Mouse (Mus musculus) lung, adult 18-20 months (tissue): ENCODE results near the gene Krt84.
A peak's percentile ranks its signal among the peaks of the same experiment; 100 is the strongest.
"Not testable (repeated sequence)": the region's sequence is repeated elsewhere in the genome, so short reads cannot be mapped to it uniquely, and the experiment has no call there.

ENCODE experiments used
- DNase-seq, 2 experiments: peaks; one replicate each; pipeline ENCODE4 v3.0.0; 2022; ENCODE audit warnings: mixed read lengths in 2 of 2

The Krt84 gene

GRCm38 (mm10) chr15:101532720-101533119, at the start of gene Krt84:
Gene Krt84, minus strand, starts transcription at chr15:101532820.
- DNase-seq = no peak

DNA sequence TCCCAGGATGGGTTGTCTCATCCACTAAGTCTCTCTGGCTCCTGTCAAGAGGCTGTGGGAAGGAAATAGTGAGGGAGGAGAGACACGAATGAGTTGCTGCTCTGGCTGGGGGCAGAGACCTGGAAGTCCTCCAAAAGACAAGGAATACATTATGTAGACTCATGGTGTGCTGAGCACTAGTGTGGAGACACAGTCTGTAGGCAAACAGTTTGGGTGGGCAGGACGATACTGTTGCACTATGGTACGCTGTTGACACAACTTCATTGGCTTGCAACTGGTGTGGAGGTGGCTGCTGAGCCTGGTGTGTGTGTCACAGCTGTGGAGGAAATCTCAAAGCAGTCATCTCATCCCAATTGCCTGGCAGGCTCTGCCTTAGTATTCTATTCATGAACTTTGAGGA, 49.1 kb upstream of the Krt84 start:
- DNase-seq = no peak

DNA sequence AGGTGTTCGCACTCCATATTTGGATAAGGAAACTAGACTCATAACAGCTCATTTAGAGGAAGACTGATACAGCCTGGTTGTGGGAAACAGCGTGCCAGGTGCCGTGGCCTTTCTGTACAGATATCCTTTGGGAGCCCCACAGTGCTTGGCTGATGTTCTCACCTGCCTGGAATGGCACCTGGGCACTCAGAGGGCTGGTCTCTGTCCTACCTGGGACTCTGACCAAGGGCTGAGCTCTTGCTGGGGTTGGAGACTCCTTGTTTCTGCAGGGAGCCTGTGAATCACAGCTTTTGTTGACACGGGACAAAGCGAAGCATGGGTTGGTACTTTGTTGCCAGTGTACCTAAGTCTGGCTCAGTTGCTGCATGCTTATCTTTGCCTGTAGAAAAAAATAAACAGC, 42.9 kb upstream of the Krt84 start:
- DNase-seq = no peak

GRCm38 (mm10) chr15:101573796-101574345, 41.3 kb upstream of the Krt84 start, which contains the start of gene Krt75:
Gene Krt75, minus strand, starts transcription at chr15:101573904.
- no peak for DNase-seq

GRCm38 (mm10) chr15:101567780-101568179, 35.2 kb upstream of the Krt84 start:
- DNase-seq = peak; percentile 14 to 28

DNA sequence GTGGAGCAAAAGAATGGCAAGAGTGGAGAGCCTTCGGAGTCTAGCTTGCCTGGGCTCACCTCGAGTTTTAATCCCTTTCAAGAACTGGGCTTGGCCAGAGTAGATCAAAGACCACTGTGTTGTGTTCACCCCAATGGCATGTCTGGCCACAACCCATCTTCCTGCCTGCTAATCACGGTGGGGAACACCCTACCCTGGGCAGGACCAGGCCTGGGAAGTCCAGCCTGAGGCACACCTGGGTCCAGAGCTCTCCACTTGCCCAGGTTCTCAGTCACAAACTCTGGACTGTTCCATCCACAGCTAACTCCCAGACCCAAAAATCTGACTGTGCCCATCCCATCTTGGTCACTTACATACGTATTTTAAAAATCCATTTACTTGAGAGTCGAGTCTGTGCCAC, 30.2 kb upstream of the Krt84 start, which contains the start of gene Krt90:
Gene Krt90, minus strand, starts transcription at position 101 of the 400 bp plus-strand sequence.
- DNase-seq = no peak

GRCm38 (mm10) chr15:101558034-101558646, 25.5 kb upstream of the Krt84 start:
- DNase-seq = no peak

DNA sequence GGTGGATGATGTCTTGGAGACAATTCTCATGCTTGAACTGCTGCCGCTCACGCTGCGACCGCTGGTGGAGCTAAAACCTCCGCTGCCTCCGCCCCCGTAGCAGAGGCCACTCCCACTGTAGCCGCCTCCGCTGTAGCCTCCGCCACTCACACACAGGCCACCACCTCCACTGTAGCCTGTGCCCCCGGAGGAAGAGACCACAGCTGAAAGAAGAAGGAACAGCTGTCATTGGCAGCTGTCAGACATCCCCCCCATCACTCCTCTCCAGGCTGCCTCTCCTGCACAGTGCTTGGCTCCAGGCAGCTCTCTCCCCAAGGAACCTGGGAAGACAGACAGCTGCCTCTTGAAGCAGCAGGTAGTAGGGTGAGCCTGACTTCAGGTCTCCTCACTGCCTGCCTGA, 20.5 kb upstream of the Krt84 start:
- peak; percentile 12 to 25 for DNase-seq

GRCm38 (mm10) chr15:101552188-101552587, 19.6 kb upstream of the Krt84 start:
- no peak for DNase-seq

- DNase-seq = no peak
Observed at GRCm38 (mm10) chr15:101550567-101550966, 17.9 kb upstream of the Krt84 start, which contains the start of gene Krt82. Gene Krt82, minus strand, starts transcription at chr15:101550667.

DNA sequence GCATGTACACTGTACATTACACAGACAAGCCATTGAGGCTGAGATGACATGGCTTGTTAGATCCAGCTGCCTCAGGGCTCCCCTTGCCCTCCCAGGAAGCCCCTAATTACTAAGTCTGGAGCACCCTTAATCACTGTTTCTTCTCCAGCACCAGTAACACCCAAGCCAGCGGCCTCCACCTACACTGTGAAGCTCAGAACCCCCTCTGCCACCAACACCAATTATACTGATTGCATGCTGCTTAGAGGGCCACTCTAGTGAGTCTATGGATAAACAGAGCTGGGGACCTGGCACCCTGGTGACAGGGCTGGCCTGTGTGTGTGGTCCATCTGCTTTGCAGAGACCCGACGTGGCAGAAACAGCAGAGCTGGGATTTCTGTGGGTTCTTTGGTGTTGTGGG, 11.9 kb upstream of the Krt84 start:
- no peak for DNase-seq

DNA sequence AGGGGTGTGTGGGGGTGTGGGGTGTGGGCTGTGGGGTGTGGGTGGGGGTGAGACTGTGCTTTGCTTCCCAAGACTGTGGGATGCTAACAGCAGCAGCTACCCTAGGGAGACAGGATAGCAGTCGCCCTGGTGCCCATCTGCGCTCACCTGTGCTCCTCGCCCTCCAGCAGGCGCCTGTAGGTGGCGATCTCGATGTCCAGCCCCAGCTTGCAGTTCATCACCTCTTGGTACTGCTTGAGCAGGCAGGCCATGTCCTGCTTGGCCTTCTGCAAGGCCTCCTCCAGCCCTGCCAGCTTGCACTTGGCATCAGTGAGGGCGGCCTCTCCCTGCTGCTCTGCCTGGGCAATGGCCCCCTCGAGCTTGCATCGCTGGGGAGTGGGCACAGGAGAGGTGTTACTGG, 9.9 kb upstream of the Krt84 start:
- no peak for DNase-seq

GRCm38 (mm10) chr15:101538580-101538900, 5.9 kb upstream of the Krt84 start:
- no peak for DNase-seq

GRCm38 (mm10) chr15:101537864-101538579, 5.4 kb upstream of the Krt84 start:
- no peak for DNase-seq

DNA sequence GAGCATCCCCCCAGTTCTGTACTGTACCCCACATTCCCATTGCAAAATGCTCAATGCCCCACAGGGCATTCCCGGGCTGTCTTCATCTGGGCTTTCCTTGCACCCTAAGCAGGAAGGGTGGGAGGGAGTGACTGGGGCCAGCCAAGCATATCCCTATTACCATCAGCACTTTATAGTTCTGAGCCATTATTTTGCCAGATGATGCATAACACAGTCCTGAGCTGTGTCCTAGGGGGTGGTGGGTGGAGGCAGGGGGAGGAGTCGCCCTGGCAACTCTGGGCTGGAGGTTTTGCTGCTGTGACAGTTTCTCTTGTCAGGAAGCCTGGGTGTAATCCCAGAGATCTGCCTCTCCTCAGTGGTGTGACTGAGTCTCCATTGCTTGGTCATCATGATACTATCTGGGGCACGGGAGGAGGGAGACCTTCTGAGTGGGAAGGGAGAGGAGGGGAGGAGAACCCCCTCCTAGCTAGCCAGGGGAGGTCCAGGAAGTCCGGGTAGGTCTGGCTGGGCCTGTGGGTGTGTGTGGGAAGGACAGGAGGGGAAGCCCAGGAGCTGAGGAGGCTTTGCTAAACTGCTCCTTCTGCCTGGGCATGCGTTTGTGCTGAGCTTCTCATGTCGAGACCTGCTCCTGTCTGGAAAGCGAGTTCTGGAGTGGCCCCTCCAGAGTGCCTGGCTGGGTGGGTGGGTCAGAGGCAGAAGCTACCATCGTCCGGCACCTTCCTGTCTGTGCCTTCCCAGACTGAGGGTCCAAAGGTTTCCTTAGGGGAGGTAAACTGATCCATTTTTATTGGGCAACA, 3.6 kb upstream of the Krt84 start:
- no peak for DNase-seq

- peak; percentile 9 to 23 for DNase-seq
Observed at GRCm38 (mm10) chr15:101522556-101523232, 9.9 kb downstream of the Krt84 start.

- DNase-seq = peak; percentile 60 to 69
Observed at GRCm38 (mm10) chr15:101519792-101520191, 12.8 kb downstream of the Krt84 start.

DNA sequence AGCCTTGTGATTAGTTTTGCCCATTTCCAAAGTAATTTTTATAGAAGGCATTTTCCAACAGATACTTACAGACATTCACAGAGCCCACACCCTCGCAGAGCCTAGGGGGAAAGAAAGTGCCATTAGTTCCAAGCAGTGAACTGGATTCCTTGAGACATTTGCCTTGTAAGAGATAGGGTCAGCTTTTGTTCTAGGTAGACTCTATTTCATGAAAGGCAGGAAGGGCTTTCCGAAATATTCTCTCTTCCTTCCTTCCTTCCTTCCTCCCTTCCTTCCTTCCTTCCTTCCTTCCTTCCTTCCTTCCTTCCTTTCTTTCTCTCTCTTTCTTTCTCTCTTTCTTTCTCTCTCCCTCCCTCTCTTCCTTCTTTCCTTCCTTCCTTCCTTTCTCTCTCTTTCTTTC, 15.5 kb downstream of the Krt84 start, which contains the start of gene Gm49425:
Gene Gm49425, minus strand, starts transcription at position 101 of the 400 bp plus-strand sequence.
- DNase-seq = not testable (repeated sequence)

DNA sequence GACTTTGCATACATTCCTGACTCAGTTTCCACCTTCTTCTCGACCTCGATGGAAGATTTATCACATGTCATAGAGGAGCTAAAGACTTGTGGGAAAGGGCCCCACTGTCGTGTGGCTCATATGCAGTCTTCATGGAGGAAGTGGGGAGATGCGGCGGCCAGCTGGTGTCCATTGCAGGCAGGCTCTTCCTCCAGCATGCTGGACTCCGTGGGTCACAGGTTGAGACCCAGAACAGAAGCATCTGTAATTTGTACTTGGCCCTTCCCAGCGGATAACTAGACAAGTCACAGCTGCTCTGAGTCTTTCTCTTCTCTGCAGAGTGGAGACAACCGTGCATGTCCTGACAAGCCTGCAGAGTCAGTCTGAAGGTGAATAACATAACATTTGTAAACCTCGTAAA, 24.4 kb downstream of the Krt84 start:
- no peak for DNase-seq

DNA sequence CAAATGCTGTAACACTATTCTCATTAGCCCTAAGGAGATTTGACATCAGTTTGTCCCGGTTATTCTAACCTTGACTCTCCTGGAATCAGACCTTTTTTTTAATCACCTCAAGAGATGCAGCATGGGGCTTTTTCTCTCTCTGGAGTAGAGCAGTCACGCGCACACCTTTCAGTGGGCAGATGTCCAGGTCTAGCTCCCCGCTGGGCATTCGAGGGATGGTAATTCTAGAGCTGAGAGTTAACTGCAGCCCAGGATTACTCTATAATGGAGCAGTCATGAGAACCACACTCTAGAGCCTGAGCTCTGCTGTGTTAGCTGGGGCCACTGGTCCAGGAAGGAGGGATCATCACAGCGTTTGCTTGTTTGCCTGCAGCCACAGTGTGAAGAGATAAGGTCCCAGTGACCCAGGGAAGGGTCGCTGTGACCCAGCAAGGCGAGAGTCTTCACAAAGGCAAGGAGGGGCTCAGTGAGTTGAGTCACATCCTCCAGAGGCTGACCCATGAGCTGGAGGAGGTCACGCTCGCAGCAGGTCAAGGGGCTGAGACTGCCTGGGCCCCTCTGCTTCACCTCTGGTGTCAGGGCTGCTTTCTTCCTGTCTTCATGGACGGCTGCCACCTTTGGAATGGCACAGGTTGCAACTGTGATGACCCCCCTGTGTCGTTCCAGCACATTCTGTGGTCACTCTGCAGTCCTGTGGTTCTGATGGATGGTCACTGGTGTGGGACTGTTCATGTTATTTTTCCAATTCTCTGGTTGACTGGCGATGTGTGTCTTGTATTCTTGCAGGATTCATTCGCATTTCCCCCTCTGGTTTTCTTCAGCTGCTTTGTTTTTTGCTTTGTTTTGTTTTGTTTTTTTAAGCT, 25.5 kb downstream of the Krt84 start:
- no peak for DNase-seq

GRCm38 (mm10) chr15:101497181-101497580, 35.4 kb downstream of the Krt84 start:
- peak; percentile 17 to 63 for DNase-seq

DNA sequence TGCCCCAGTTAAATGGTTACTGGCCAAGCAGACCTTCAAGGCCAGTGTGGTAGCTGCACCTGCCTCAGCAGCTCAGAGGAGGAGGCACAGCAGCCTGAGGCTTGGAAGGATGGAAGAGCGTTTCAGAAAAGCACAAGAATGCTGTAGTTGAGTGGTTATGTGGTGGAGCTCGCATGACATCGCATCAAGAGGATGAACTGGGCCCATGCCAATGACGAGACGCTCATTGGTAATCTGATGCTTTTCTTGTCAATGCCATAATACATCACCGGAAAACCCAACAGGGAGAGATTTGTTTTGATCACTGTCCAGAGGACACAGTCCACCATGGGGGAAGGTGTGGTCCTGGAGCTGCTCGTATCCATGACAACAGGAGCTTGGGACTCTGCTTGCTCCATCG, 37.4 kb downstream of the Krt84 start:
- DNase-seq = no peak
